Mouse (Mus musculus) kidney, embryonic 16.5 days (tissue): ENCODE measurements around the gene Rps27. TPM values are rescaled to one million over a fixed set of nuclear protein-coding genes. Genes with fewer than 3 reads are reported as not detected.

ENCODE experiments used
- ATAC-seq: fragments of 200-750 bp; cut with Nextera tagmentation; 2 replicates; pipeline ENCODE4 v1.8.0; 2017; ENCODE audit warnings: moderate TSS enrichment; ENCODE audit not compliant: low FRiP score, low TSS enrichment
- H3K27ac ChIP-seq: fragments of 300-500 bp; sonication (generic); 2 replicates; pipeline ENCODE4 v1.5.1; 2014; ENCODE audit warnings: low read length
- H3K27me3 ChIP-seq: fragments of 300-500 bp; sonication (generic); 2 replicates; pipeline ENCODE4 v1.6.1; 2014; ENCODE audit warnings: low read length, control low read depth, mixed read lengths; ENCODE audit not compliant: insufficient read depth
- H3K36me3 ChIP-seq: fragments of 300-500 bp; sonication (generic); 2 replicates; pipeline ENCODE4 v1.6.1; 2014; ENCODE audit warnings: low read length, control low read depth, mixed read lengths; ENCODE audit not compliant: insufficient read depth
- H3K4me1 ChIP-seq: fragments of 300-500 bp; sonication (generic); 2 replicates; pipeline ENCODE4 v1.6.1; 2014; ENCODE audit warnings: low read length, control low read depth, mixed read lengths; ENCODE audit not compliant: insufficient read depth
- H3K4me2 ChIP-seq: fragments of 300-500 bp; sonication (generic); replicated peaks from 2 replicates; pipeline ENCODE4 v1.6.1; 2014; ENCODE audit warnings: low read depth, low read length
- H3K4me3 ChIP-seq: fragments of 300-500 bp; sonication (generic); 2 replicates; pipeline ENCODE4 v1.5.1; 2014; ENCODE audit warnings: mild to moderate bottlenecking, low read length
- H3K9ac ChIP-seq: fragments of 300-500 bp; sonication (generic); replicated peaks from 2 replicates; pipeline ENCODE4 v1.6.1; 2014; ENCODE audit warnings: low read length
- H3K9me3 ChIP-seq: fragments of 300-500 bp; sonication (generic); 2 replicates; pipeline ENCODE4 v1.6.1; 2016; ENCODE audit warnings: low read length, control low read depth
- WGBS: fragments of 180-500 bp; shearing (Covaris S2); extraction: QIAGEN DNeasy Blood & Tissue Kit; methylation state at CpG from one replicate; pipeline ENCODE4 v1.1.7; 2014; 5-methylcytosine and 5-hydroxymethylcytosine counted together
- polyA plus RNA-seq: library from polyadenylated mRNA; unstranded; fragments of >200 nt; fragmentation: Nextera tagmentation; extraction: Ambion mirVana; gene quantifications from 2 replicates; pipeline ENCODE4 v1.2.1, GENCODE M21; 2015

Gene Rps27
- polyA plus RNA-seq, 1 experiment from 2014 or later, result 1,390 TPM

- H3K27ac ChIP-seq, result no peak overlapping the region
- no peak overlapping the region for H3K4me2 ChIP-seq
- H3K9ac ChIP-seq, result no peak overlapping the region
- ATAC-seq, result no peak
- no peaks in the 10 kb centered on the region for H3K9me3 ChIP-seq
- no peaks in the 10 kb centered on the region for H3K27me3 ChIP-seq
- 79% methylated on average over 1 of the region's 1 CpGs for WGBS
- H3K4me3 ChIP-seq, result no peak overlapping the region
- H3K36me3 ChIP-seq, result no peaks in the 10 kb centered on the region
- H3K4me1 ChIP-seq, result no peaks in the 10 kb centered on the region
Observed at GRCm38 (mm10) chr3:90195644-90196043, 17.8 kb downstream of the Rps27 start.

DNA sequence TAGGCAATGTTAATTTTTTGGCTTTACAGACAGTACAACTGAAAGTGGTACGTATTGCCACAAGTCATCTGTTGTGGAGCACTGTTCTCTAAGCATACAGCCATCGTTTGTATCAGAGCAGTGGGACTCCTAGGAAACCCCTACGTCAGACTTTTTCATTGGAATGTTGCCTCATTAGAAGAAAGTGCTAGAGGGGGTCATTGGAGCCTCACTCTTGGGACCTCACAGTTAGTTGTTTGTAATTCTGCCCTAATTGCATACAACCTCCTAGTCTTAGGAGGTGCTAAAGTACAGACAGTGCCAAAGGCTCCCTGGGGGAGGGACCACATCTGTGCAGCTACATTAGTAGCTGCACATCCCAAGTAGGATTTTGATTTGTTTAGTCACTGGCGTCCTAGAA, 18.7 kb downstream of the Rps27 start:
- no peak overlapping the region for H3K9ac ChIP-seq
- no peaks in the 10 kb centered on the region for H3K4me1 ChIP-seq
- H3K27me3 ChIP-seq, result no peaks in the 10 kb centered on the region
- ATAC-seq, result no peak
- no peak overlapping the region for H3K27ac ChIP-seq
- H3K36me3 ChIP-seq, result no peaks in the 10 kb centered on the region
- WGBS, result 50% methylated on average over 4 of the region's 4 CpGs
- no peak overlapping the region for H3K4me3 ChIP-seq
- no peaks in the 10 kb centered on the region for H3K9me3 ChIP-seq
- no peak overlapping the region for H3K4me2 ChIP-seq

DNA sequence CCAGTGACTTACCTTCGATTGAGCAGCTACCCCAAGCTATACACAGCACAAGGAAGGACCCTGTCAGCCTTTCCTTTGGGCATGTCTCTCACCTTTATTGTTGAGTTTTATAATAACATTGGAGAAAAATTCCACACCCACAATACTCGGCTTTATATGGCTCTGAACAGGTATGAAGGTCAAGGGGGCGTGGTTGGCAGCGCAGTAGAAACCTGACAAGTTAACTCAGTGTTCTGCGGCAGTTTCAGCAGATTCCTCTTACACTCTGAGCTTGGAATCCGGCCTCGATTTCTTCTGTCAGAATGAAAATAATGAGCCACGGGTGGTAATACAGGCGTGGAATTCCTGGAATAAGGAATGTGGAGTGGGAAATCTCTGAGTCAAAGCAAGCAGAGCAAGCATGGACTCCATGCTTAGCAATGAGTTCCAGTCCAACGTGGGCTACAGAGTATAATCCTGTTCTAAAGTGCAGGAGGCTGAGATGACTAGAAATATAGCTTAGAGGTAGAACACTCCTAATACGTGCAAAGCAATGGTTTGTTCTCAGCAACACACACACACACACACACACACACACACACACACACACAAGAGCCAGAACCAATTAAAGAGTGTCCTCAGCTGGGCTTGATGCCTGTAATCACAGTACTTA, 22.5 kb downstream of the Rps27 start:
- 79% methylated on average over 11 of the region's 11 CpGs for WGBS
- Histone ChIP-seq H3K9ac (no peak overlapping the region), H3K9me3 (no peaks in the 10 kb centered on the region), H3K4me2 (no peak overlapping the region), H3K27ac (no peak overlapping the region), H3K36me3 (no peaks in the 10 kb centered on the region), H3K4me1 (no peaks in the 10 kb centered on the region), H3K27me3 (no peaks in the 10 kb centered on the region), H3K4me3 (no peak overlapping the region)
- no peak for ATAC-seq

DNA sequence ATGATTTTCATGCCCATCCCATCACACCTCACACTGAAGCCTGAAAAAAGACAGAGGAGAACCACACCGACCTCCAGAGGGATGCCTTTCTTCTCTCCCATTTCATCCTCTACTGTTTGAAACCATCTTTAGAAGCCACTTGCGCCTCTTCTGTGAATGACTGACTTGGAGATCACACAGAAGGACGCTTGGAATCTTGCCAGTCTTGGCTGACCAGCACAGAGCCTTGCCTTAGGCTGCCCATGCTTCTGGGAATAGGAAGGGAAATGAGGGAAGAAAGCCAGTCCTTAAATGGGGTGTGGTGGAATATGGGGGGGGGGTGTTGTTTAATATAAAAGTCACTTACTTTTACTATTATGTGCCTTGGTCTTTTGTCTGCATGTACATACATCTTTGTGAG, 29.9 kb downstream of the Rps27 start:
- WGBS, result 78% methylated on average over 3 of the region's 3 CpGs
- no peaks in the 10 kb centered on the region for H3K4me1 ChIP-seq
- no peak overlapping the region for H3K4me2 ChIP-seq
- no peaks in the 10 kb centered on the region for H3K36me3 ChIP-seq
- no peak overlapping the region for H3K27ac ChIP-seq
- no peak overlapping the region for H3K9ac ChIP-seq
- H3K9me3 ChIP-seq, result no peaks in the 10 kb centered on the region
- ATAC-seq, result no peak
- H3K4me3 ChIP-seq, result no peak overlapping the region
- no peaks in the 10 kb centered on the region for H3K27me3 ChIP-seq

DNA sequence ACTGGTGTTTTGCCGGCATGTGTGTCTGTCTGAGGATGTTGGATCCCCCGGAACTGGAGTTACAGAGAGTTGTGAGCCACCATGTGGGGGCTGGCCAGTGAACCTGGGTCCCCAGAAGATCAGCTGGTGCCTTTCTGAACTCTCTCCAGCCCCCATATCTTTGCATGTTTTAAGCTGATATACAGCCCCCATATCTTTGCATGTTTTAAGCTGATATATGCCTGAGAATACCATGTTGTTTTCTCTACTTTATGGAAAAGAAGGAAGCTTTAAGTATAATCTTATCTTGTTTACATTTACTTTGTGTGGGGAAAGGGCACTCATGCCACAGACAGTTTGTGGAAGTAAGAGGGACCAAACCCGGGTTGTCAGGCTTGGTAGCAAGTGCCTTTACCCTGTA, 33.9 kb downstream of the Rps27 start:
- Histone ChIP-seq H3K27ac (no peak overlapping the region), H3K4me2 (no peak overlapping the region), H3K4me3 (no peak overlapping the region), H3K4me1 (no peaks in the 10 kb centered on the region), H3K9me3 (no peaks in the 10 kb centered on the region), H3K36me3 (no peaks in the 10 kb centered on the region), H3K27me3 (no peaks in the 10 kb centered on the region), H3K9ac (no peak overlapping the region)
- 77% methylated on average over 3 of the region's 3 CpGs for WGBS
- no peak for ATAC-seq

Other genes starting within 250 kb of the Rps27 start
- gene Hax1, start 214.9 kb downstream of the Rps27 start, polyA plus RNA-seq, result 175 and 189 TPM in 2 replicates
- gene 4933434E20Rik, start 162.0 kb downstream of the Rps27 start, polyA plus RNA-seq, result 184 and 187 TPM in 2 replicates
- 152 and 198 TPM in 2 replicates for gene Ubap2l, start 161.0 kb downstream of the Rps27 start, polyA plus RNA-seq
- gene Tpm3, start 141.0 kb downstream of the Rps27 start, polyA plus RNA-seq, result 543 and 583 TPM in 2 replicates
- 0.36 and 0.60 TPM in 2 replicates for gene Nup210l, start 109.5 kb downstream of the Rps27 start, polyA plus RNA-seq
- gene Rab13, start within 50 bp of the Rps27 start, polyA plus RNA-seq, result 37.2 and 42.6 TPM in 2 replicates
- 103 and 105 TPM in 2 replicates for gene Jtb, start 17.9 kb upstream of the Rps27 start, polyA plus RNA-seq
- gene Creb3l4, start 29.9 kb upstream of the Rps27 start, polyA plus RNA-seq, result 6.5 and 6.8 TPM in 2 replicates
- gene Slc39a1, start 34.5 kb upstream of the Rps27 start, polyA plus RNA-seq, result 108 and 114 TPM in 2 replicates
- gene Crtc2, start 40.5 kb upstream of the Rps27 start, polyA plus RNA-seq, result 24.8 and 33.7 TPM in 2 replicates
- 3.7 and 4.7 TPM in 2 replicates for gene Dennd4b, start 51.5 kb upstream of the Rps27 start, polyA plus RNA-seq
- gene Gatad2b, start 79.5 kb upstream of the Rps27 start, polyA plus RNA-seq, result 11.3 and 15.4 TPM in 2 replicates
- gene Slc27a3, start 176.3 kb upstream of the Rps27 start, polyA plus RNA-seq, result 15.7 and 18.3 TPM in 2 replicates
- 32.7 and 33.3 TPM in 2 replicates for gene Ints3, start 220.0 kb upstream of the Rps27 start, polyA plus RNA-seq